Mouse (Mus musculus): ENCODE data around the gene Accs. TPM values are rescaled to one million over a fixed set of nuclear protein-coding genes. Genes with fewer than 3 reads are reported as not detected.

Gene Accs
- 5.1 and 7.1 TPM in 2 replicates for polyA plus RNA-seq (2015; fragmentation: Nextera tagmentation; extraction: Ambion mirVana)

GRCm38 (mm10) chr2:93849505-93850089 is at the start of gene Accs:
Gene Accs, minus strand, starts transcription at chr2:93849943.
- WGBS = under 1% methylated on average over 28 of the region's 28 CpGs
- H3K27me3 ChIP-seq = no peaks in the 10 kb centered on the region
- peaks cover 30% of the 10 kb centered on the region for H3K4me1 ChIP-seq (replicated peaks)
- H3K27ac ChIP-seq (replicated peaks) = peak within 1 kb of the TSS; percentile 82
- H3K36me3 ChIP-seq = peaks cover 10% of the 10 kb centered on the region
- H3K9me3 ChIP-seq = no peaks in the 10 kb centered on the region
- peak within 1 kb of the TSS; percentile 78 for H3K9ac ChIP-seq
- peak within 1 kb of the TSS; percentile 59 for H3K4me2 ChIP-seq
- H3K4me3 ChIP-seq = peak within 1 kb of the TSS; percentile 51
- ATAC-seq (ENCODE audit: low read depth) = peak; percentile 81

DNA sequence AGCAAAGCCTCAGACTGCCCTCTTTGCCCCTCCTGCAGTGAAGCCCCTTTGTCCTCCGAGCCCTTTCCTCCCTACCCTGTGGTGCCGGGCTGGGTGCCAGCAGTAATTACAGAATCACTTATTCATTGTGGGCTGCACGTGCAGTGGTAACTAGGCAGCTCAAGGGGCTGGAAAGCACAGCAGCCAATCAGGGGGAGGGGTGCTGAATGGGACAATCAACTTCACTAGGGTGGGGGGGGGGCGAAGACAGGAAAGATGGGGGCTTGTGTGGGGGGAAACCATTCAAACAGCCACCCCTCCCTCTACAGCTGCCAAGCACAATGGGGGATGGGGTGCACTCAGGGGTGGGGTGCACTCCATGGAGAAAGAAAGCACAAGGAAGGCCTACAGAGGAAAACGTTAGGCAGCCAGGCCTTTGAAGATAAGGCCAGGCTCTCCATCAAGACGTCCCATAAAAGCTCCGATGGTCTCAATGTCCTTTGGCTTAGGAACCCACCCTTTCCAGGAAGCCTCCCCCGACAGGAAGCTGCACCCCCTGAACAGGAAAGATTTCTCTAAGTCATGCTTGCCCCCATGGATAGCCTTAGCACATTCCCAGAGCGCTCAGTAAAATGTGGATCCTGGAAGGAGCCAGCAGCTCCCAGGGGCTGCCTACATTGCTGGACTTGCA is 42.0 kb upstream of the Accs start:
- H3K4me2 ChIP-seq = no peak overlapping the region
- H3K27me3 ChIP-seq = no peaks in the 10 kb centered on the region
- H3K36me3 ChIP-seq = no peaks in the 10 kb centered on the region
- WGBS = 12% methylated on average over 8 of the region's 9 CpGs
- H3K27ac ChIP-seq (replicated peaks) = peak overlapping the region; percentile 90
- peak; percentile 95 for ATAC-seq (ENCODE audit: low read depth)
- H3K4me1 ChIP-seq (replicated peaks) = peaks cover 36% of the 10 kb centered on the region
- no peaks in the 10 kb centered on the region for H3K9me3 ChIP-seq
- H3K9ac ChIP-seq = 0 out of 2 replicates have a peak overlapping the region, but pooled peaks have one; percentile 12
- H3K4me3 ChIP-seq = no peak overlapping the region

- no peak overlapping the region for H3K9ac ChIP-seq
- H3K4me2 ChIP-seq = no peak overlapping the region
- no peak overlapping the region for H3K4me3 ChIP-seq
- no peaks in the 10 kb centered on the region for H3K27me3 ChIP-seq
- no peaks in the 10 kb centered on the region for H3K9me3 ChIP-seq
- peaks cover 36% of the 10 kb centered on the region for H3K4me1 ChIP-seq (replicated peaks)
- peak overlapping the region; percentile 90 for H3K27ac ChIP-seq (replicated peaks)
- no peaks in the 10 kb centered on the region for H3K36me3 ChIP-seq
- WGBS = 62% methylated on average over 8 of the region's 8 CpGs
- ATAC-seq (ENCODE audit: low read depth) = no peak
These were observed 40.4 kb upstream of the Accs start for GRCm38 (mm10) chr2:93890143-93890542.

DNA sequence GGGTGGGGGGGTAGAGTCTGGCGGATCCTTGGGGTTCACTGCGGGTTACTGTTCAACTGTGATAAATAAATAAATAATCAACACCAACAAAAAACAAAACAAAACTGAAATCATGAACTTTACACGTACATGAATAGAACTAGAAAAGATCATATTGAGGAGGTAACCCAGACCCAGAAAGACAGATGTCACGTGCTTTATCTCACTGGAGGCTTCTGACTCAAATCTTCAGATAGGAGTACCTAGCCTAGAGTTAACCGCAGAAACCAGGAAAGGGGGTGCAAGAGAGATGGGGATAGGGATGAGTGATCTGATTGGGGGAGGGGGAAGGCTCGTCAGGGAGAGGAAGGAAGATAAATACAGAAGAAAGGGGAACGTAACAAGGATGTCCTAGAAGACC is 39.3 kb upstream of the Accs start:
- Histone ChIP-seq H3K4me2 (no peak overlapping the region), H3K9ac (no peak overlapping the region), H3K4me1 (replicated peaks) (peaks cover 36% of the 10 kb centered on the region), H3K27me3 (no peaks in the 10 kb centered on the region), H3K27ac (replicated peaks) (no peak overlapping the region), H3K9me3 (no peaks in the 10 kb centered on the region), H3K4me3 (no peak overlapping the region), H3K36me3 (no peaks in the 10 kb centered on the region)
- no peak for ATAC-seq (ENCODE audit: low read depth)
- WGBS = 93% methylated on average over 7 of the region's 7 CpGs

- Histone ChIP-seq H3K27ac (replicated peaks) (no peak overlapping the region), H3K9ac (no peak overlapping the region), H3K36me3 (no peaks in the 10 kb centered on the region), H3K4me1 (replicated peaks) (peaks cover 36% of the 10 kb centered on the region), H3K4me2 (no peak overlapping the region), H3K9me3 (no peaks in the 10 kb centered on the region), H3K4me3 (no peak overlapping the region), H3K27me3 (no peaks in the 10 kb centered on the region)
- 86% methylated on average over 6 of the region's 6 CpGs for WGBS
- ATAC-seq (ENCODE audit: low read depth) = no peak
These were observed 38.6 kb upstream of the Accs start for GRCm38 (mm10) chr2:93888366-93888765.

GRCm38 (mm10) chr2:93887273-93887672 is 37.5 kb upstream of the Accs start:
- Histone ChIP-seq H3K4me2 (no peak overlapping the region), H3K27me3 (no peaks in the 10 kb centered on the region), H3K9ac (no peak overlapping the region), H3K36me3 (no peaks in the 10 kb centered on the region), H3K27ac (replicated peaks) (no peak overlapping the region), H3K4me1 (replicated peaks) (peaks cover 29% of the 10 kb centered on the region), H3K4me3 (no peak overlapping the region), H3K9me3 (no peaks in the 10 kb centered on the region)
- ATAC-seq (ENCODE audit: low read depth) = no peak
- WGBS = 63% methylated on average over 11 of the region's 11 CpGs

GRCm38 (mm10) chr2:93886013-93886794 is 36.5 kb upstream of the Accs start:
- no peak overlapping the region for H3K4me3 ChIP-seq
- H3K4me2 ChIP-seq = no peak overlapping the region
- 71% methylated on average over 10 of the region's 10 CpGs for WGBS
- H3K4me1 ChIP-seq (replicated peaks) = peaks cover 19% of the 10 kb centered on the region
- H3K9ac ChIP-seq = no peak overlapping the region
- no peaks in the 10 kb centered on the region for H3K27me3 ChIP-seq
- no peaks in the 10 kb centered on the region for H3K36me3 ChIP-seq
- no peaks in the 10 kb centered on the region for H3K9me3 ChIP-seq
- ATAC-seq (ENCODE audit: low read depth) = no peak
- H3K27ac ChIP-seq (replicated peaks) = no peak overlapping the region

- ATAC-seq (ENCODE audit: low read depth) = no peak
- no peaks in the 10 kb centered on the region for H3K36me3 ChIP-seq
- 59% methylated on average over 5 of the region's 5 CpGs for WGBS
These were observed 33.3 kb upstream of the Accs start for GRCm38 (mm10) chr2:93883066-93883465.

DNA sequence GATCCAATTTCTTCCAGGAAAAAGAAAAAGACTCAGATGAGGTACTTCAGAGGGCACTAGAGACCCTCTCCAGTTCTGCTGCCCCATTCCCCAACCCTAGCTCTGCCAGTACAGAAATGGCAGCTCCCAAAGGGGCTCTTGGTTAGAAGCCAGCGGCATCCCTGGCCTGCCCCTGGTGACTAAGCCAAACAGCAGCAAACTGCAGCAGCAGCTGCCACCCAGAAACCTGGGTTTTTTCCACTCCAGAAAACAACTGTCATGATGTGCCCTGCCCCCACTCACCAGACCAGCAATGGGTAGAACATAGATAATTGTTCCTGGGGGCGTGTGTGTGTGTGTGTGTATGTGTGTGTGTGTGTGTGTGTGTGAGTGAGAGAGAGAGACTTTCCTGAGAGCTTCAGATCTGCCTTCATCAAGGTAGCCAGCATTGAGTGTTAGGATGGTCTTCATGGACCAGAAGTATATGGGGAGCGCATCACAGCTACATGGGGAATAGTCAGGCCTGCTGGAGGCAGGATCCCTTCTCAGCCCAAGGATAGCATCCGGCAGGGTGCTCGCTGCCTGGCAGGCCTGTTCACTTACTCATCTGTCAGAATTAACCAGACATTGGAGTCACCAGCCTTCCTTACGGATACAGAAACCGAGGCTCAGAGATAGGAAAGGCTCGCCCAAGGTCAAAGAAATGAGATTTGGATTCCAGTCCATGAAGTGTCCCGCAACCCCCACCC is 32.1 kb upstream of the Accs start:
- no peak overlapping the region for H3K9ac ChIP-seq
- no peak for ATAC-seq (ENCODE audit: low read depth)
- WGBS = 85% methylated on average over 9 of the region's 9 CpGs

More at GRCm38 (mm10) chr2:93883066-93883465, 33.3 kb upstream of the Accs start:
- Histone ChIP-seq H3K27me3 (no peaks in the 10 kb centered on the region), H3K9ac (no peak overlapping the region), H3K4me2 (no peak overlapping the region), H3K9me3 (no peaks in the 10 kb centered on the region), H3K4me3 (no peak overlapping the region), H3K27ac (replicated peaks) (no peak overlapping the region), H3K4me1 (replicated peaks) (peaks cover 5% of the 10 kb centered on the region; the same call in 1 of the 2 replicates)

GRCm38 (mm10) chr2:93880981-93881380 is 31.2 kb upstream of the Accs start:
- Histone ChIP-seq H3K27me3 (no peaks in the 10 kb centered on the region), H3K4me2 (no peak overlapping the region), H3K27ac (replicated peaks) (no peak overlapping the region), H3K36me3 (no peaks in the 10 kb centered on the region), H3K9me3 (no peaks in the 10 kb centered on the region), H3K4me1 (replicated peaks) (no peaks in the 10 kb centered on the region; the same call in 1 of the 2 replicates), H3K4me3 (no peak overlapping the region), H3K9ac (no peak overlapping the region)
- no peak for ATAC-seq (ENCODE audit: low read depth)
- 86% methylated on average over 3 of the region's 3 CpGs for WGBS

More for the DNA sequence above, 32.1 kb upstream of the Accs start:
- Histone ChIP-seq H3K4me3 (no peak overlapping the region), H3K9me3 (no peaks in the 10 kb centered on the region), H3K27me3 (no peaks in the 10 kb centered on the region), H3K4me2 (no peak overlapping the region), H3K4me1 (replicated peaks) (no peaks in the 10 kb centered on the region; the same call in 1 of the 2 replicates), H3K27ac (replicated peaks) (no peak overlapping the region), H3K36me3 (no peaks in the 10 kb centered on the region)

- H3K9ac ChIP-seq = no peak overlapping the region
- no peaks in the 10 kb centered on the region for H3K27me3 ChIP-seq
These were observed 30.7 kb upstream of the Accs start for GRCm38 (mm10) chr2:93880450-93880849.

More at GRCm38 (mm10) chr2:93880450-93880849, 30.7 kb upstream of the Accs start:
- 64% methylated on average over 8 of the region's 8 CpGs for WGBS
- H3K4me1 ChIP-seq (replicated peaks) = no peaks in the 10 kb centered on the region; the same call in 1 of the 2 replicates
- ATAC-seq (ENCODE audit: low read depth) = no peak
- no peak overlapping the region for H3K4me3 ChIP-seq
- no peaks in the 10 kb centered on the region for H3K36me3 ChIP-seq
- no peaks in the 10 kb centered on the region for H3K9me3 ChIP-seq
- no peak overlapping the region for H3K4me2 ChIP-seq
- H3K27ac ChIP-seq (replicated peaks) = no peak overlapping the region
